Mouse (Mus musculus) heart, adult 11 months (tissue): ENCODE results near the gene Kynu.

Experiments used
- DNase-seq: peaks from one replicate; pipeline ENCODE4 v3.0.0; 2022

Gene Kynu

GRCm38 (mm10) chr2:43555062-43555888, at the start of gene Kynu:
Gene Kynu (plus strand): TSS chr2:43555329.
- no peak for DNase-seq

DNA sequence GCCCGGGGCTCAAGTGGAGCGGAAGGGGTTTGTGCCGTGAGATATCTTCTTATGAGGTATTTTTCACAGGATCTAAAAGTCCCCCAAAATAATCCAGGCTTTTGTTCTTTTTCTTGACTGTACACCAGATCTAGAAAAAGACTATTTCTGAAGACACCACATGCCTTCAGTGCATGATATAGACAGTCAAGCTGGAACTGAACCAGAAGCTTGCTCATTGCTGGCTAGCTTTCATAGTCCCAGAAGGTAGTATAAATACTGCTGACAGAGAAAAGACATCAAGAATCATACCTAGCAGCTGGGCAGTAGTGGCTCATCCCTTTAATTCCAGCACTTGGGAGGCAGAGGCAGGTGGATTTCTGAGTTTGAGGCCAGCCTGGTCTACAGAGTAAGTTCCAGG, 48.9 kb upstream of the Kynu start:
- DNase-seq, result no peak

- DNase-seq, result no peak
These were observed 41.3 kb upstream of the Kynu start for GRCm38 (mm10) chr2:43513852-43514251.

DNA sequence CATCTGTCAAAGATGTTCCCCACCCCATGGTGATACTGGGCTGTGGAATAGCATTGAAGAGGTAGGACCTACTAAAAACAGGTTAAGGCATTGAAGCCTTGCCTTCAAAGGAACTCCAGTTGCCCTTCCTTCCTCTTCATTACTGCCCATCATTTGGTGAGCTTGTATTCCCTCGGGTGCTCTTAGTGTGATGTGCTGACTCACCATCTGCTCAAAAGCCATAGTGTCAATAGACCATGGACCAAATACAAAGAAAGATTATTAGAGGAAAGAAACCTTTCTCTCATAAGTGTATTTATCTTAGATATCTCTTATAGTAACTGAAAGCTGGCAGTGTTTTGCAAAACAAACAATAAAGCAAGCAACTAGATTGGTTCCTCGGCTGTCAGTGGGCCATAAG, 20.7 kb upstream of the Kynu start:
- no peak for DNase-seq

DNA sequence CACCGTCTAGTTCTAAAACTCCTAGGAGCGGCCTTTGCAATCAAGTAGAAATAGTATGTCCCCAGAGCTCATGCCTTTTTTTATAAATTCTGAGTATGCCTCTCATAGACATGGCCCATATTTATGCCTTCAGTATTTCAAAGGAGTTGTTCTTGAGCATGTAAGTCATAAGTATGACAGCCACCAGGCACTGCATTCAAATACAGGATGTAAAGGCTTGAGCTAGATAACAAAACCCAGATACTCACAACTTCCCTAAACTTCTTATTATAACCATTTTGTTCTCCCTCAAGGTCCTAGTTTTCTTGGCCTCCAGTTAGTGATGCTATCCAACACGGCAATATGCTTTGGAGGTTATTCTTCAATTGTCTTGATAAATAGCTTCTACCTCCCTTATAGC, 12.5 kb upstream of the Kynu start:
- DNase-seq, result no peak

- no peak for DNase-seq
These were observed 9.5 kb upstream of the Kynu start for GRCm38 (mm10) chr2:43545665-43546064.

DNA sequence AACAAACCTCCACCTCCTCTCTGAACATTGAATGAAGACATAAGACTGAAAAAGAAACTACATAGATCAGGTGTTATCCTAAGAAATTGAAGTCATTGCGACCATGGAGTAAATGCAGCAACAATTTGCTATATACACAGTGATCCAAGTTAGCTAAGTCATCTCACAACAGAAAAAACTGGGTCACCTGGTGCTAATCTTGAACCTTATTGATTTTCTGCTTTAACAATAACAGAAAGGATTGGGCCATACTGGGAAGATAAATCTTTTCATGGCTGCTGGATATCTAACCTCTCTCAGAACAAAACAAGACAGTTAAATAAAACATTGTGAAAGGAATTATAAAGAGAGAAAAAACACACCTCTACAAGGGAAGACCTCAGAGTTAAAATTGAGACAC, 8.7 kb upstream of the Kynu start:
- DNase-seq, result no peak

GRCm38 (mm10) chr2:43554216-43554615, 913 bp upstream of the Kynu start:
- no peak for DNase-seq

DNA sequence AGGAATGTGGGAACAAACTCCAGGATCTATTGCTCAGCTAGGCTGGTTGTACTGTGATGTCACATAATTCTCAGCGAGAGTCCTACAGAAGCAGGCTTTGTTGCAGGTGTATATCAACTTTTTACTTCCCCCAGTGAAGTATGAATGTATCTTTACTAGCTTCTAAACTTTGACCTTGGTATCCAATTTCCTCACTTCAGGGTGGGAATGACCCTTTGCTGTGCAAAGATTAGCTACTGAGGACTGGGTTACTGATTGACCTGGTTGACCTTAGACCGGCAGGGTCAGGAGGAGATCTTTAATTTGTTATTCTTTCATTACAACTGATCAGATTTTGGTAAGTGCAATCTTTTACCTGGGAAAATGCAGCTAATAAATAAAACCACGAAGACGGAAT, 758 bp downstream of the Kynu start:
- DNase-seq, result no peak

- DNase-seq, result no peak
These were observed 1.9 kb downstream of the Kynu start for GRCm38 (mm10) chr2:43556985-43557384.

DNA sequence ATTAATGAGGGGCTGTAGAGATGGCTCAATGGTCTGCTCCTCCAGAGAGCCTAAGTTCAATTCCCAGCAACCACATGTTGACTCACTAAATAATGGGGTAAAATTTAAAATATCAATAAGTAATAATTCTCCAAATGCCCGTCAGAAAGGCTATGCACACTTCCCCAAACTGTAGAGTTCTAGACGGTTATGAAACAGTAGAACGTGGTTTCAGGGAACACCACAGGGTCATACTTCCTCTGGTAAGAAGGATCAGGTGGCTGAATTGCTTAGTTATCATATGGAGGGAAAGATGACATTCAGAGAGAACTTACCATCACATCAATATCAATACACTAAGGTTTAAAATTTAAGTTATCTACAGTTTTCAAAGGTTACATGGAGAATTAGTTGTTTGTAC, 6.1 kb downstream of the Kynu start:
- DNase-seq, result no peak

GRCm38 (mm10) chr2:43562779-43563178, 7.7 kb downstream of the Kynu start:
- no peak for DNase-seq

DNA sequence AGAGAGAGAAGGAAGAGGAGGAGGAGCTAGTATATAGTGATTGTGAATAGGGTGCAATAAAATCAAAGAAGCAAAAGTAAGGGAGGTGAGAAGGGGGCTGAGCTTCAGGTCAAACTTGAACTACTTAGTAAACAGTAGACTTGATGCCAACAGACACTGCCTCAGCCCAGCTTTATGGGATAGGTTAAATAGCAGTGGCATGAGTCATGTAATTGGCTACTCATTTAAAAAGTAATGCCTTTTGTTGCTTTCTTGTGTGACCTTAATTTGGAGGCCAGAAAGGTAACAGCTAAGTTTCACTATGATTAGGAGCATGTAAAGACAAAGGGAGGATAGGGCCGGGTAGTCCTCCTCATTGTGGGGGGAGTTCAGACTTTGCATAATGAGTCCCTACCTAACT, 13.3 kb downstream of the Kynu start:
- no peak for DNase-seq

DNA sequence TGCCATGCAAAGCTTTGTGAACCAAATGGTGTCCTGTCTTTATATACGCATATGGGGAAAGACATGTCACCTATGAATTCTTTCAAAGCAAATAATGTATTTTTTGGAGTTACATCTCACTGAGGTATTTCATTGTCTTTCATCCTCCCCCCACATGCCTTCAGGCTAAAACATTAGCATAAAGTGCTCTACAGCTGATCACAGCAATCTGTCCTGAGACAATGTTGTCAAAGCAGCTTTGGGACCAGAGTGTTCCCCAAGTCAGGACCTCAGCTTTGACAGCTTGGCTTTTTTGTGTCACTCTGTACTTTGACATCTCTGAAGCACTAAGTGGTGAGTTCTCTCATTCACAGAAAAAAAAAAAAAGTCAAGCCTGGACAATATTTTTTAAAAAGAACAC, 18.4 kb downstream of the Kynu start:
- DNase-seq, result no peak

DNA sequence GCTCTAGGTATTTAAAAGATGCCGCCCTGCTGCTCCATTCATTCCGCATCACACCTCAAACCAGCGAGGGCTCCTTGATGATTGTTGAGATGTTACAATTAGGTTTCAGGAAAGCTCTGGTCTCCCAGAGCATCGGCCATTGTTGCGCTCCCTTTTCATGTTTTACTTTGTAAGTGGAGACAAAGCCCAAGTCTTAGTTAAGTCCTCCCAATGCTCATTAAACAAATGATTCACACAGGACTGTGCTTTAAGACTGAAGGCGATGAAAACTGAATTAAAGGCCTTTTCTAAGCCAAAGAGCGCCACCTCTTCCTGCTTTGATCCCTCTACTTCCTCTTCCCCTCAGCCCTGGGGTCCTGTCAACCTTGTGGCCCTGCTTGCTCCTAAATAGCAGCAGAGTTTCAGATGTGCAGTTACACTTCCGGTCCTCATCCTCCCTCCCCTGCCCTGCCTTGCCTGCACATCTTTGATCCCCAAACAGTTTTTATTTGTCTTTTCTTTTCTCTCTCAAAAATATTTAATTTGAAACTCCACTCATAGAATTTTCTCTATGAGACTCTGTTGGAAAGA, 28.2 kb downstream of the Kynu start:
- no peak for DNase-seq

DNA sequence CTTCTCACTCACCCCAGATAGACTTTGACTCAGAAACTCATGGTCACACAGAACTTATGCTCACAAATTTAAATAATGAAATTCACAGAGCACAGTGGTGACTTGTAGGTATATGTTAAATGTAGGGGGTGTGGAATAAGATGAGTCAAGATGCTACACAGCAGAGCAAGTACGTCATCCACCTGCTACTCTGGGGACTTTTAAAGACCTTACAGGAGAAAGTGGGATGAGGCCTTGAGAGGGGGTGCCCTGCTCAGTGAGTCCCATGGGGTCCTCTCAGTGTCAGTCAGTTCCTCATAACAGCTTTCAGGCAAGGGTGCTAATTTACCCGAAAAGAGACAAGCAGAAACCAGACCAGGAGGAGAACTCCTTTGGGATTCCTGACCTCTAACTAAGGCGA, 30.4 kb downstream of the Kynu start:
- DNase-seq, result no peak

- no peak for DNase-seq
These were observed 32.7 kb downstream of the Kynu start for GRCm38 (mm10) chr2:43587832-43588231.

DNA sequence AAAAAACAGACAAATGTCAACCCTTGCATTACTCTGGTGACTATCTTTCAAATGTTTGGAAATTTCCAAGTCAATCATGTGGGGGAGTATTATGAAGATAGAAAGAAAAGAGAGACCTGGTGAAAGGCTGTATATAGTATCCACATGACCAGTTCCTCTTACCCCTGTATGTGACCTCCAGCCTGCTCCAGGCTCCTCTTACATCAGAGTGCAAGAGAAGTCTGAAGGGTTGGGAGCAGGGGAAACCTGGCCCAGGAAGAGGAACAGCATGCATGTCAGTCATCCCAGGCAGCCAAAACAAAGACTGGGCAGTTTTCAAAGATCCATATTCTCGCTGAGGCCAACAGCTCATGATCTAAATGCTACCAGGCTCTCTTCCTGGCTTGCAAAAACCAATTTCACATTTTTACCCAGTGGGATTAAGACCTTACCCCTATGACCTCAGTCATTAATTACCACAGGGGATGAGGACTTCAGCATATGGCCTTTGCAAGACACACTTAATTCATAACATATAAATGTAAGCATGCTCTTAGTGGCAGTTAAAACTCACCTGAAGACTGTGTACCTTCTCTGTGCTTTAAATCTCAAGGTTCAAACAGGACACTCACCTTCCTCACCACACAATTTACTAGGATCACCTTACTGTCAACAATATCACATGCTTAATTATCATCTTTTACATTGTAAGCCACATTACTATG, 37.0 kb downstream of the Kynu start:
- DNase-seq, result no peak

- no peak for DNase-seq
These were observed 58.4 kb downstream of the Kynu start for GRCm38 (mm10) chr2:43613571-43613970.

DNA sequence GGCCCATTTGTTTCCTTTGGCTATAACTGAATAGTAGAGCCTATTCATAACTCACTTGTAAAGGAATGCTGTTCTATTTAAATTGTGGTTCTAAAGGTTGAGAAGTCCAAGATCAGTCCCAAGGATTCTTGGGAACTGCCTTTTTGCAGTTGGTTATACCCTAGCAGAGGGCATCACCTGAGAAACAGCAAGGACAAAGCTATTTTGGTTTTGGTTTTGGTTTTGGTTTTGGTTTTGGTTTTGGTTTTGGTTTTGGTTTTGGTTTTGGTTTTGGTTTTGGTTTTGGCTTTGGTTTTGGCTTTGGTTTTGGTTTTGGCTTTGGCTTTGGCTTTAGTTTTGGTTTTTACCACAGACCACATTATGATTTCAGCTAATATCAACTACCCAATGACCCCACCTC, 66.0 kb downstream of the Kynu start:
- DNase-seq, result no peak

GRCm38 (mm10) chr2:43622844-43623243, 67.7 kb downstream of the Kynu start:
- no peak for DNase-seq

DNA sequence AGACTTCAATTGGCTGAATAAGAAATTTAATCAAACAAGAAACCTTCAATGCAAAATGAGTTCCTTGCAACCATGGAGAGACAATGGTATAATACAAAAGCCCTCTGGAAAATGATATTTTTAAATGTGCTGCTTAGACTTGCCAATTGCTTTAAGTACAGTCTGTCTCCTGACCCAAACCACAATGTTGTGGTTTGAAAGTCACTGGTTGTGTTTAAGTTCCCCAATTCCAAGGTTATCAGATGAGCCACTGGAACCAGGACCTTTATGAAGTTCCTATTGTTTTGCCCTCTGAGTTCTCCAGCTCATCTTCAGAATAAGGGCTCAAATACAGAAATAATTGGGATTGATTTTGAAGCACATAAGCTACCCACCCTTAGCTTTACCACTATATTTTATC, 76.7 kb downstream of the Kynu start:
- no peak for DNase-seq

DNA sequence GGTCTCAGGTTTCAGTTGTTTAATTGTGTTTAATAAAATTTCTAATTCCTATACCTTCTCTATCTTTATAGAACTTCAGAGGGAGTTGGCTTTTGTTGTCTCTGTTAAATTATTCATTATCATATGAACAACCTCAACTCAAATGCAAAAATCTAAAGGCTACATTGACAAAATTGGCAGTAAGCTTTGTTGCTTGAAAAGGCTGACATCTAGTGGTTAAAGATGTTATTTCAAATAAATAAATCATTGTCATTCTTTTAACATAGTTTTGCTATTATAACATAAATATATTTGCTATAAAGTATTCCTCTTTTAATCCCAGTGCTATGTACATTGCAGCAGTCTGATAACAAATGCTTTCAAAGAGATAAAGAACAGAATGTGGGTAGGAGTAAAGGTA, 81.4 kb downstream of the Kynu start:
- no peak for DNase-seq

- no peak for DNase-seq
These were observed 91.8 kb downstream of the Kynu start for GRCm38 (mm10) chr2:43646962-43647361.
